In the genomic region with DNA sequence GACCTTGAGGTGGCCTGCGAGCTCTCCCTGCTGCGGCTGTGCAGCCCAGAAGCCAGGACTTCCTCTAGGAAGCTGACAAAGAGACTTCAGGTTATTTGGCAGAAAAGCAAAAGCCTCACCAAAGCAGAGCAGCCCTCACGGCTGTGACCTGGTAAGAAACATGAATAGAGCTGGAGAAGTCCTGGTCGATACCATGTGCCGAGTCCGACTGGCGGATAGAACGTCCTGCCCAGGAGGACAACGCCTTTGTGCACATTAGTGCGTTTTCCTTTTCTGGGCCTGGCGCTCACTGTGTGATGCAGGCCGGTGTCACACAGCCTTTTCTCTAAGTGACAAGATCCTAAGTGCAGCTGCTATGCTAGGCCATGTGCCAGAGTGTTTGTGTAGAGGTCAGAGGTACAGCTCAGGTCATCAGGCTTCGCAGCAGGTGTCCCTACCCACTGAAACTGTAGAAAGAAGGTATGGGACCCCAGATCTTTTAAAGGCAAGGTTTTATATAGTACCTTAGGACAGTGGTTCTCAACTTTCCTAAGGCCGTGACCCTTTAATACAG, we compare ENCODE assay signal across 11 mouse cellular contexts. TPM values are rescaled to one million over a fixed set of nuclear protein-coding genes. Genes with fewer than 3 reads are reported as not detected.
A peak's percentile ranks its signal among the peaks of the same experiment; 100 is the strongest.
DNase-seq lines count a peak whose midpoint lies in the region; ATAC-seq and TF ChIP-seq lines count a peak whose summit lies in the region.
"Had no signal": no experiment of that assay in that cellular context is flagged by ENCODE, and none has a peak within 500 bp of the region (broad histone marks: within the 10 kb centered on the region; RNA-seq: fewer than 3 reads in every experiment).

No protein-coding gene starts in this region.

- H3K27me3 ChIP-seq in liver, embryonic 11.5 days (replicated peaks; ENCODE audit: control insufficient read depth, insufficient read depth, low read length), result no peaks in the 10 kb centered on the region; the same call in 1 of the 2 replicates
- H3K27me3 ChIP-seq in liver, postnatal 0 days (ENCODE audit: insufficient read depth, low read length), result peaks cover 4% of the 10 kb centered on the region
- no peaks in the 10 kb centered on the region for H3K27me3 ChIP-seq in heart, embryonic 13.5 days (replicated peaks)
- H3K27me3 ChIP-seq: limb, embryonic 13.5 days had no signal

- H3K4me3 ChIP-seq in gastrocnemius, adult 2 months, result peak overlapping the region; percentile 51
- H3K4me3 ChIP-seq in liver, embryonic 11.5 days (ENCODE audit: low read depth, low read length), result no peak overlapping the region
- H3K4me3 ChIP-seq in liver, postnatal 0 days (ENCODE audit: low read depth, low read length), result no peak overlapping the region
- no peak overlapping the region for H3K4me3 ChIP-seq in heart, embryonic 13.5 days
- H3K4me3 ChIP-seq: limb, embryonic 13.5 days had no signal

- DNase-seq in gastrocnemius, adult 2 months, result peak; percentile 71
- no peak for DNase-seq in gastrocnemius, postnatal 4 days (ENCODE audit: low spot score in 2 of 2)
- no peak for DNase-seq in liver, embryonic 11.5 days (ENCODE audit: low spot score)
- DNase-seq in liver, postnatal 0 days, result no peak
- DNase-seq in B cell, adult 2 months, result no peak
- no peak for DNase-seq in natural killer cell, adult 2 months (ENCODE audit: low spot score in 2 of 2)
- DNase-seq: forebrain, postnatal 0 days; right cerebral cortex, postnatal 14 days had no signal

- ATAC-seq in liver, embryonic 11.5 days (replicated peaks; ENCODE audit: low FRiP score), result no peak
- ATAC-seq in liver, postnatal 0 days, result no peak
- no peak for ATAC-seq in heart, embryonic 13.5 days (ENCODE audit: extremely low read depth, insufficient number of reproducible peaks, low FRiP score, low TSS enrichment)
- ATAC-seq in megakaryocyte-erythroid progenitor cell, adult 5-6 weeks (replicated peaks; ENCODE audit: low FRiP score, low TSS enrichment, poor library complexity, severe bottlenecking), result peak; percentile 15; the same call in 1 of the 2 replicates
- ATAC-seq: forebrain, postnatal 0 days had no signal

- H3K36me3 ChIP-seq in liver, embryonic 11.5 days (ENCODE audit: control insufficient read depth, insufficient read depth, low read length), result no peaks in the 10 kb centered on the region
- H3K36me3 ChIP-seq in liver, postnatal 0 days (replicated peaks; ENCODE audit: insufficient read depth, low read length), result no peaks in the 10 kb centered on the region
- no peaks in the 10 kb centered on the region for H3K36me3 ChIP-seq in heart, embryonic 13.5 days

- H3K4me1 ChIP-seq in liver, embryonic 11.5 days (replicated peaks; ENCODE audit: control insufficient read depth, insufficient read depth, low read length), result peaks cover 43% of the 10 kb centered on the region
- H3K4me1 ChIP-seq in liver, postnatal 0 days (ENCODE audit: insufficient read depth), result peaks cover 21% of the 10 kb centered on the region
- peaks cover 52% of the 10 kb centered on the region for H3K4me1 ChIP-seq in heart, embryonic 13.5 days

- H3K9ac ChIP-seq in liver, embryonic 11.5 days (ENCODE audit: low read depth, low read length), result peak overlapping the region; percentile 16; the same call in 1 of the 2 replicates
- H3K9ac ChIP-seq in liver, postnatal 0 days (replicated peaks), result no peak overlapping the region
- H3K9ac ChIP-seq in heart, embryonic 13.5 days, result peak overlapping the region; percentile 52
- H3K9ac ChIP-seq: forebrain, postnatal 0 days; limb, embryonic 13.5 days had no signal

- peak overlapping the region; percentile 82 for H3K27ac ChIP-seq in gastrocnemius, adult 2 months
- peak overlapping the region; percentile 69 for H3K27ac ChIP-seq in liver, embryonic 11.5 days (ENCODE audit: low read depth, low read length)
- H3K27ac ChIP-seq in liver, postnatal 0 days (ENCODE audit: low read depth), result no peak overlapping the region
- peak overlapping the region; percentile 73 for H3K27ac ChIP-seq in heart, embryonic 13.5 days (replicated peaks)
- H3K27ac ChIP-seq: limb, embryonic 13.5 days had no signal

- no peak for TF ChIP-seq EP300 in liver, postnatal 0 days (IDR thresholded peaks at IDR 0.05; ENCODE audit: low read depth)

- 75% methylated on average over 14 of the region's 14 CpGs for WGBS in liver, embryonic 11.5 days
- 68% methylated on average over 14 of the region's 14 CpGs for WGBS in liver, postnatal 0 days (ENCODE audit: insufficient replicate concordance)
- 63% methylated on average over 14 of the region's 14 CpGs for WGBS in heart, embryonic 13.5 days

- intact Hi-C loops in gastrocnemius, adult 2 months (cut with DNase I), result no loop called here

- peak overlapping the region; percentile 8 for H3K4me2 ChIP-seq in liver, embryonic 11.5 days
- H3K4me2 ChIP-seq in liver, postnatal 0 days (ENCODE audit: low read depth, low read length), result no peak overlapping the region
- H3K4me2 ChIP-seq in heart, embryonic 13.5 days, result no peak overlapping the region
- H3K4me2 ChIP-seq: limb, embryonic 13.5 days had no signal

- TF ChIP-seq CTCF in gastrocnemius, adult 2 months (IDR thresholded peaks at IDR 0.05), result no peak
- no peak for TF ChIP-seq CTCF in liver, postnatal 0 days (IDR thresholded peaks at IDR 0.05; ENCODE audit: low read depth)

- no peaks in the 10 kb centered on the region for H3K9me3 ChIP-seq in liver, embryonic 11.5 days (ENCODE audit: control insufficient read depth, low read length)
- H3K9me3 ChIP-seq in liver, postnatal 0 days (ENCODE audit: low read length), result no peaks in the 10 kb centered on the region
- no peaks in the 10 kb centered on the region for H3K9me3 ChIP-seq in heart, embryonic 13.5 days
- H3K9me3 ChIP-seq: limb, embryonic 13.5 days had no signal

RNA-seq across cellular contexts. Expression of a gene that starts 4.4 kb away (rescaled TPM):
- 10 to 100 TPM; 14.2 to 19.3 TPM for total RNA-seq in gastrocnemius, adult 2 months (2021)
- total RNA-seq in gastrocnemius, postnatal 4 days (2021), result 10 to 100 TPM; 94.2 to 97.4 TPM
- 21.6 and 22.9 TPM in 2 replicates for polyA plus RNA-seq in liver, embryonic 11.5 days (2014; fragmentation: Nextera tagmentation; extraction: Ambion mirVana)
- 10.7 and 11.7 TPM in 2 replicates for polyA plus RNA-seq in liver, postnatal 0 days (2015; fragmentation: Nextera tagmentation; extraction: Ambion mirVana)
- polyA plus RNA-seq in heart, embryonic 13.5 days (2015; fragmentation: Nextera tagmentation; extraction: Ambion mirVana), result 59.2 and 64.8 TPM in 2 replicates
- 0.61 and 5.4 TPM in 2 replicates for total RNA-seq in megakaryocyte-erythroid progenitor cell, adult 5-6 weeks (2014; fragmentation: Nextera tagmentation)
- total RNA-seq in megakaryocyte-erythroid progenitor cell, adult 5-6 weeks (2017), result 5.9 and 10.5 TPM in 2 replicates

RNA-seq across cellular contexts. Expression of a gene that starts 58.1 kb away (rescaled TPM):
- 10 to 100 TPM; 15.0 to 22.7 TPM for total RNA-seq in gastrocnemius, adult 2 months (2021)
- 10 to 100 TPM; 24.5 to 32.6 TPM for total RNA-seq in gastrocnemius, postnatal 4 days (2021)
- polyA plus RNA-seq in liver, embryonic 11.5 days (2014; fragmentation: Nextera tagmentation; extraction: Ambion mirVana), result 17.4 and 18.5 TPM in 2 replicates
- polyA plus RNA-seq in liver, postnatal 0 days (2015; fragmentation: Nextera tagmentation; extraction: Ambion mirVana), result 11.3 and 12.5 TPM in 2 replicates
- polyA plus RNA-seq in heart, embryonic 13.5 days (2015; fragmentation: Nextera tagmentation; extraction: Ambion mirVana), result 33.6 and 34.9 TPM in 2 replicates
- total RNA-seq in megakaryocyte-erythroid progenitor cell, adult 5-6 weeks (2014; fragmentation: Nextera tagmentation), result 29.7 and 38.8 TPM in 2 replicates
- total RNA-seq in megakaryocyte-erythroid progenitor cell, adult 5-6 weeks (2017), result 13.4 and 16.6 TPM in 2 replicates

Comparison
In these comparisons a context has a peak if more than half of its experiments do, and no peak if none do; other contexts are left out.
1. RNA of a gene that starts 4.4 kb away (total RNA-seq): 94.2 to 97.4 TPM in gastrocnemius, postnatal 4 days; 14.2 to 19.3 TPM in gastrocnemius, adult 2 months and 0.61 to 10.5 TPM in megakaryocyte-erythroid progenitor cell, adult 5-6 weeks; every median in the first group is over 4 times any median in the second.